Mouse (Mus musculus) cerebellum, adult (tissue): ENCODE measurements at regions not wholly inside any gene's neighbourhood (a gene's known extent, or its start where the extent isn't known, plus 50 kb on each side); places are given as distances from the start of the nearest gene placed in this dataset.
A peak's percentile ranks its signal among the peaks of the same experiment; 100 is the strongest.

Experiments
- ATAC-seq: cut with Nextera tagmentation; 2 replicates; pipeline ENCODE4 v1.9.2; 2017; ENCODE audit warnings: mild to moderate bottlenecking, moderate library complexity, mixed read lengths; ENCODE audit not compliant: insufficient number of reproducible peaks, low FRiP score, low TSS enrichment

GRCm38 (mm10) chrX:16421159-16421558 is 101.5 kb upstream of the Cypt1 start:
- no peak for ATAC-seq

- ATAC-seq = no peak
Measured at GRCm38 (mm10) chrX:16421663-16422062, 101.0 kb upstream of the Cypt1 start.

DNA sequence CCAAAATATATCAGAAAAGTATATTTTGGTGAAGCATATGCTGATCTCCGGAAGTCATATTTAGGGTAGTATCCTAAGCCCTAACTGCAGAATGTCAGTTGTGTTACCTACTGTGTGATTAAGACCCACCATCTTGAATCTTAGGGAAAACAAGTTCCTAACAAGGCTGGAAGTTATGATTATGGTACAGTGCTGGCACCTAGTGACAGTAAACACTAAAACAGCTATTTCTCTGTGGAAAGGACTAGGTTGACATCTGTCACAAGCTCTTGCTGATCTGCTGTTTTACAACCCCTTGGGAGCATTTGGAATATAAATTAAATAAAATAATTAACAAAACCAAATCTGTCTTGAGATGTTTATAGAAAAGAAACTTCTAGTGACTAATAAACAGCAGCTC is 84.6 kb upstream of the Cypt1 start:
- ATAC-seq = no peak

- ATAC-seq = 0 out of 2 replicates have a peak, but pooled peaks have one; percentile 58
Measured at GRCm38 (mm10) chrX:16450496-16451078, 72.1 kb upstream of the Cypt1 start.
